In the genomic region with DNA sequence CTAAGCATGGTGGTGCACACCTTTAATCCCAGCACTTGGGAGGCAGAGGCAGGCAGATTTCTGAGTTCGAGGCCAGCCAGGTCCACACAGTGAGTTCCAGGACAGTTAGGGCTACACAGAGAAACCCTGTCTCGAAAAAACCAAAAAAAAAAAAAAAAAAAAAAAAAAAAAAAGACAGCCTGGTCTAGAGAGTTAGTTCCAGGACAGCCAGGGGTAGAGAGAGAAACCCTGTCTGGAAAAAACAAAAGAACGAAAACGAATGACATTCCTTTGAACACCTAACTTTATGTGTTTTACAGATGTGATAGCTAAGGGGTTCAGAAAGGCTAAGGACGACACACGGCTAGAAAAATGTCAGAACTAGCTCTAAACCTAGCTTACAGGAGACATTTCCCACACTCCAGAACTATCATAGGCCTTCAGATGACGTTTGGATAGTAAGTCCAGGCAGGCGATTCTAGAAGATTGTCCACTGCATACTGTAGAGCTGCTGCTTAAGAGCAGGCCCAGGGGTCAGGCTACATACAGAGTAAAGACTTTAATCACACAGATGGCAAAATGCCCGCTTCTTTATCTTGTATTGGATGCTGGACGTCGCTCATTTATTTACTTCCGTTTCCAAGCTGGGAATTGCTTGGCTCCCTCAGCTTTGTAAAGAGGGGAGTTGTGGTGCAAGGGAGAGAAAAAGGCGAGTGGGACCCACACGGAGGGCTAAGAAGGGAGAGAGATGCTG, we compare ENCODE assay signal across 8 mouse cellular contexts. TPM values are rescaled to one million over a fixed set of nuclear protein-coding genes. Genes with fewer than 3 reads are reported as not detected.
DNase-seq lines count a peak whose midpoint lies in the region; ATAC-seq and TF ChIP-seq lines count a peak whose summit lies in the region.

No protein-coding gene starts in this region.

- H3K4me2 ChIP-seq in kidney, postnatal 0 days (ENCODE audit: low read length): peak overlapping the region; percentile 87
- peak overlapping the region; percentile 91 for H3K4me2 ChIP-seq in hindbrain, postnatal 0 days (ENCODE audit: low read depth, low read length)
- H3K4me2 ChIP-seq in midbrain, embryonic 16.5 days (ENCODE audit: low read length): peak overlapping the region; percentile 88

- no peak for ATAC-seq in kidney, postnatal 0 days (replicated peaks; ENCODE audit: low FRiP score, low read depth)
- ATAC-seq in hindbrain, postnatal 0 days: peak; percentile 34
- peak; percentile 18; the same call in 1 of the 2 replicates for ATAC-seq in midbrain, embryonic 16.5 days
- no peak for ATAC-seq in CD4-positive, CD25-positive, alpha-beta regulatory T cell, adult 4 months

- peak; percentile 68 for DNase-seq in kidney, postnatal 0 days (ENCODE audit: low spot score)
- DNase-seq in kidney, adult 18-20 months: no peak
- peak; percentile 63 for DNase-seq in hindbrain, postnatal 0 days (ENCODE audit: low spot score)
- DNase-seq in layer of hippocampus, adult 8-10 months (ENCODE audit: low spot score in 2 of 2): no peak
- no peak for DNase-seq in adrenal gland, postnatal 10 days

- peak overlapping the region; percentile 59 for H3K4me3 ChIP-seq in kidney, postnatal 0 days (replicated peaks; ENCODE audit: low read depth, low read length)
- peak overlapping the region; percentile 78 for H3K4me3 ChIP-seq in brown adipose tissue, adult 24 weeks (ENCODE audit: insufficient read depth, low read depth, low read length)
- peak overlapping the region; percentile 67 for H3K4me3 ChIP-seq in hindbrain, postnatal 0 days (ENCODE audit: low read length)
- peak overlapping the region; percentile 80 for H3K4me3 ChIP-seq in midbrain, embryonic 16.5 days (ENCODE audit: low read depth, low read length)

- peaks cover 9% of the 10 kb centered on the region; the same call in 1 of the 2 replicates for H3K4me1 ChIP-seq in kidney, postnatal 0 days (replicated peaks; ENCODE audit: insufficient read depth, low read length)
- H3K4me1 ChIP-seq in brown adipose tissue, adult 24 weeks (ENCODE audit: control insufficient read depth, insufficient read depth, insufficient read length, low read length): no peaks in the 10 kb centered on the region
- no peaks in the 10 kb centered on the region; the same call in 1 of the 2 replicates for H3K4me1 ChIP-seq in hindbrain, postnatal 0 days (ENCODE audit: insufficient read depth, low read length)
- H3K4me1 ChIP-seq in midbrain, embryonic 16.5 days (ENCODE audit: control insufficient read depth, insufficient read depth, low read length): peaks cover 18% of the 10 kb centered on the region

- H3K27me3 ChIP-seq in kidney, postnatal 0 days (ENCODE audit: insufficient read depth, low read length): no peaks in the 10 kb centered on the region
- H3K27me3 ChIP-seq in hindbrain, postnatal 0 days (ENCODE audit: insufficient read depth, low read length): no peaks in the 10 kb centered on the region
- peaks cover 5% of the 10 kb centered on the region; the same call in 1 of the 2 replicates for H3K27me3 ChIP-seq in midbrain, embryonic 16.5 days (ENCODE audit: control insufficient read depth, insufficient read depth, low read depth, low read length)

- peak overlapping the region; percentile 80 for H3K9ac ChIP-seq in kidney, postnatal 0 days (ENCODE audit: low read depth, low read length)
- H3K9ac ChIP-seq in hindbrain, postnatal 0 days (replicated peaks; ENCODE audit: low read length): peak overlapping the region; percentile 87
- H3K9ac ChIP-seq in midbrain, embryonic 16.5 days (ENCODE audit: low read depth, low read length): peak overlapping the region; percentile 94

- H3K27ac ChIP-seq in kidney, postnatal 0 days: peak overlapping the region; percentile 85
- 0 out of 2 replicates have a peak overlapping the region, but pooled peaks have one; percentile 14 for H3K27ac ChIP-seq in brown adipose tissue, adult 24 weeks (replicated peaks; ENCODE audit: low read depth, low read length)
- peak overlapping the region; percentile 94 for H3K27ac ChIP-seq in hindbrain, postnatal 0 days
- H3K27ac ChIP-seq in midbrain, embryonic 16.5 days (ENCODE audit: low read length): peak overlapping the region; percentile 89

- no peak for TF ChIP-seq CTCF in kidney, postnatal 0 days (IDR thresholded peaks at IDR 0.05; ENCODE audit: low read depth)
- TF ChIP-seq CTCF in hindbrain, postnatal 0 days (IDR thresholded peaks at IDR 0.05; ENCODE audit: low read depth): no peak

- 23% methylated on average over 14 of the region's 14 CpGs for WGBS in kidney, postnatal 0 days
- 26% methylated on average over 14 of the region's 14 CpGs for WGBS in hindbrain, postnatal 0 days
- WGBS in midbrain, embryonic 16.5 days: 29% methylated on average over 14 of the region's 14 CpGs

- H3K9me3 ChIP-seq in kidney, postnatal 0 days (replicated peaks; ENCODE audit: low read length): no peaks in the 10 kb centered on the region
- no peaks in the 10 kb centered on the region for H3K9me3 ChIP-seq in hindbrain, postnatal 0 days (ENCODE audit: low read length)
- H3K9me3 ChIP-seq in midbrain, embryonic 16.5 days (replicated peaks; ENCODE audit: control insufficient read depth, low read length, poor library complexity, severe bottlenecking): no peaks in the 10 kb centered on the region

- H3K36me3 ChIP-seq in kidney, postnatal 0 days (ENCODE audit: insufficient read depth, low read length): no peaks in the 10 kb centered on the region
- no peaks in the 10 kb centered on the region for H3K36me3 ChIP-seq in hindbrain, postnatal 0 days (ENCODE audit: insufficient read depth, low read length)
- no peaks in the 10 kb centered on the region for H3K36me3 ChIP-seq in midbrain, embryonic 16.5 days (ENCODE audit: control insufficient read depth, insufficient read depth, low read length)

RNA-seq across cellular contexts. Expression of gene 2310034G01Rik, which starts 2.0 kb away (rescaled TPM):
- polyA plus RNA-seq in kidney, postnatal 0 days (2015; fragmentation: Nextera tagmentation; extraction: Ambion mirVana): 3.5 and 4.0 TPM in 2 replicates
- not detected in 2 replicates for polyA plus RNA-seq in brown adipose tissue, adult 24 weeks (2012; ENCODE audit: insufficient read depth, insufficient read length, missing spikeins)
- total RNA-seq in hindbrain, postnatal 0 days (2014; rRNA removed): 0.89 and 3.3 TPM in 2 replicates
- polyA plus RNA-seq in hindbrain, postnatal 0 days (2015; fragmentation: Nextera tagmentation; extraction: Ambion mirVana): 1.7 and 2.5 TPM in 2 replicates
- polyA plus RNA-seq in midbrain, embryonic 16.5 days (2015; fragmentation: Nextera tagmentation; extraction: Ambion mirVana): 1.4 and 2.7 TPM in 2 replicates
- 1 to 10 TPM in 3 of 4 experiments, under 1 TPM in 1; 0.89 to 1.5 (median 1.3) TPM for total RNA-seq in layer of hippocampus, adult 8-10 months (2022)
- under 1 TPM in 1 of 2 experiments, not detected in 1; 0.23 TPM for polyA plus RNA-seq in CD4-positive, CD25-positive, alpha-beta regulatory T cell, adult 4 months (2017; shearing (Covaris generic))
- under 1 TPM; 0.33 to 0.58 TPM for total RNA-seq in adrenal gland, postnatal 10 days (2021)

RNA-seq across cellular contexts. Expression of gene Mfsd13a, which starts 7.2 kb away (rescaled TPM):
- 12.0 and 14.0 TPM in 2 replicates for polyA plus RNA-seq in kidney, postnatal 0 days (2015; fragmentation: Nextera tagmentation; extraction: Ambion mirVana)
- polyA plus RNA-seq in brown adipose tissue, adult 24 weeks (2012; ENCODE audit: insufficient read depth, insufficient read length, missing spikeins): 1.0 and 2.6 TPM in 2 replicates
- total RNA-seq in hindbrain, postnatal 0 days (2014; rRNA removed): 7.5 and 12.3 TPM in 2 replicates
- polyA plus RNA-seq in hindbrain, postnatal 0 days (2015; fragmentation: Nextera tagmentation; extraction: Ambion mirVana): 9.9 and 10.5 TPM in 2 replicates
- 10.7 and 11.8 TPM in 2 replicates for polyA plus RNA-seq in midbrain, embryonic 16.5 days (2015; fragmentation: Nextera tagmentation; extraction: Ambion mirVana)
- 10 to 100 TPM; 28.3 to 30.7 (median 30.3) TPM for total RNA-seq in layer of hippocampus, adult 8-10 months (2022)
- 10 to 100 TPM in 1 of 2 experiments, 1 to 10 TPM in 1; 3.8 to 10.5 TPM for polyA plus RNA-seq in CD4-positive, CD25-positive, alpha-beta regulatory T cell, adult 4 months (2017; shearing (Covaris generic))
- total RNA-seq in adrenal gland, postnatal 10 days (2021): 1 to 10 TPM; 4.6 to 7.4 TPM

RNA-seq across cellular contexts. Expression of gene Cuedc2, which starts 9.6 kb away (rescaled TPM):
- polyA plus RNA-seq in kidney, postnatal 0 days (2015; fragmentation: Nextera tagmentation; extraction: Ambion mirVana): 167 and 173 TPM in 2 replicates
- polyA plus RNA-seq in brown adipose tissue, adult 24 weeks (2012; ENCODE audit: insufficient read depth, insufficient read length, missing spikeins): 61.9 and 67.2 TPM in 2 replicates
- 125 and 134 TPM in 2 replicates for total RNA-seq in hindbrain, postnatal 0 days (2014; rRNA removed)
- 312 and 326 TPM in 2 replicates for polyA plus RNA-seq in hindbrain, postnatal 0 days (2015; fragmentation: Nextera tagmentation; extraction: Ambion mirVana)
- 313 and 332 TPM in 2 replicates for polyA plus RNA-seq in midbrain, embryonic 16.5 days (2015; fragmentation: Nextera tagmentation; extraction: Ambion mirVana)
- 100 to 1,000 TPM; 158 to 175 (median 166) TPM for total RNA-seq in layer of hippocampus, adult 8-10 months (2022)
- polyA plus RNA-seq in CD4-positive, CD25-positive, alpha-beta regulatory T cell, adult 4 months (2017; shearing (Covaris generic)): 10 to 100 TPM; 56.3 to 62.6 TPM
- total RNA-seq in adrenal gland, postnatal 10 days (2021): 10 to 100 TPM; 78.9 to 90.4 TPM

RNA-seq across cellular contexts. Expression of gene Fbxl15, which starts 20.1 kb away (rescaled TPM):
- 29.9 and 33.8 TPM in 2 replicates for polyA plus RNA-seq in kidney, postnatal 0 days (2015; fragmentation: Nextera tagmentation; extraction: Ambion mirVana)
- 5.9 and 8.9 TPM in 2 replicates for polyA plus RNA-seq in brown adipose tissue, adult 24 weeks (2012; ENCODE audit: insufficient read depth, insufficient read length, missing spikeins)
- 69.1 and 71.4 TPM in 2 replicates for total RNA-seq in hindbrain, postnatal 0 days (2014; rRNA removed)
- 53.3 and 54.2 TPM in 2 replicates for polyA plus RNA-seq in hindbrain, postnatal 0 days (2015; fragmentation: Nextera tagmentation; extraction: Ambion mirVana)
- polyA plus RNA-seq in midbrain, embryonic 16.5 days (2015; fragmentation: Nextera tagmentation; extraction: Ambion mirVana): 49.5 and 51.3 TPM in 2 replicates
- 10 to 100 TPM; 22.9 to 29.3 (median 25.8) TPM for total RNA-seq in layer of hippocampus, adult 8-10 months (2022)
- polyA plus RNA-seq in CD4-positive, CD25-positive, alpha-beta regulatory T cell, adult 4 months (2017; shearing (Covaris generic)): 1 to 10 TPM; 5.1 TPM
- 10 to 100 TPM in 1 of 2 experiments, 1 to 10 TPM in 1; 8.9 to 10.5 TPM for total RNA-seq in adrenal gland, postnatal 10 days (2021)

RNA-seq across cellular contexts. Expression of gene Psd, which starts 21.1 kb away (rescaled TPM):
- 2.7 and 2.9 TPM in 2 replicates for polyA plus RNA-seq in kidney, postnatal 0 days (2015; fragmentation: Nextera tagmentation; extraction: Ambion mirVana)
- 1.4 TPM in 1 of 2 replicates, not detected in the other for polyA plus RNA-seq in brown adipose tissue, adult 24 weeks (2012; ENCODE audit: insufficient read depth, insufficient read length, missing spikeins)
- total RNA-seq in hindbrain, postnatal 0 days (2014; rRNA removed): 380 and 396 TPM in 2 replicates
- polyA plus RNA-seq in hindbrain, postnatal 0 days (2015; fragmentation: Nextera tagmentation; extraction: Ambion mirVana): 115 and 123 TPM in 2 replicates
- 129 and 146 TPM in 2 replicates for polyA plus RNA-seq in midbrain, embryonic 16.5 days (2015; fragmentation: Nextera tagmentation; extraction: Ambion mirVana)
- total RNA-seq in layer of hippocampus, adult 8-10 months (2022): 100 to 1,000 TPM; 602 to 631 (median 613) TPM
- 1 to 10 TPM; 3.8 to 6.5 TPM for polyA plus RNA-seq in CD4-positive, CD25-positive, alpha-beta regulatory T cell, adult 4 months (2017; shearing (Covaris generic))
- 10 to 100 TPM in 1 of 2 experiments, 1 to 10 TPM in 1; 8.2 to 11.9 TPM for total RNA-seq in adrenal gland, postnatal 10 days (2021)

Comparison
In these comparisons a context has a peak if more than half of its experiments do, and no peak if none do; other contexts are left out.
1. DNase-seq: peak in kidney, postnatal 0 days (single experiment) and hindbrain, postnatal 0 days (single experiment); none in kidney, adult 18-20 months (single experiment), layer of hippocampus, adult 8-10 months (0 of 2) and adrenal gland, postnatal 10 days (single experiment).
2. ATAC-seq: peak in hindbrain, postnatal 0 days (single experiment) and midbrain, embryonic 16.5 days (single experiment); none in kidney, postnatal 0 days (single experiment) and CD4-positive, CD25-positive, alpha-beta regulatory T cell, adult 4 months (single experiment).
3. H3K27ac ChIP-seq: peak in every context shown above with its lines; median percentile 94 in hindbrain, postnatal 0 days; 89 in midbrain, embryonic 16.5 days; 85 in kidney, postnatal 0 days; 14 in brown adipose tissue, adult 24 weeks.
4. Peak in every context shown above with its lines, with median percentiles within 50 percentile points of each other: H3K4me2 ChIP-seq, H3K4me3 ChIP-seq and H3K9ac ChIP-seq.